Mouse (Mus musculus): ENCODE measurements around the gene Abhd17c.
"Not testable (repeated sequence)": the region's sequence is repeated elsewhere in the genome, so short reads cannot be mapped to it uniquely, and the experiment has no call there.

The Abhd17c gene

DNA sequence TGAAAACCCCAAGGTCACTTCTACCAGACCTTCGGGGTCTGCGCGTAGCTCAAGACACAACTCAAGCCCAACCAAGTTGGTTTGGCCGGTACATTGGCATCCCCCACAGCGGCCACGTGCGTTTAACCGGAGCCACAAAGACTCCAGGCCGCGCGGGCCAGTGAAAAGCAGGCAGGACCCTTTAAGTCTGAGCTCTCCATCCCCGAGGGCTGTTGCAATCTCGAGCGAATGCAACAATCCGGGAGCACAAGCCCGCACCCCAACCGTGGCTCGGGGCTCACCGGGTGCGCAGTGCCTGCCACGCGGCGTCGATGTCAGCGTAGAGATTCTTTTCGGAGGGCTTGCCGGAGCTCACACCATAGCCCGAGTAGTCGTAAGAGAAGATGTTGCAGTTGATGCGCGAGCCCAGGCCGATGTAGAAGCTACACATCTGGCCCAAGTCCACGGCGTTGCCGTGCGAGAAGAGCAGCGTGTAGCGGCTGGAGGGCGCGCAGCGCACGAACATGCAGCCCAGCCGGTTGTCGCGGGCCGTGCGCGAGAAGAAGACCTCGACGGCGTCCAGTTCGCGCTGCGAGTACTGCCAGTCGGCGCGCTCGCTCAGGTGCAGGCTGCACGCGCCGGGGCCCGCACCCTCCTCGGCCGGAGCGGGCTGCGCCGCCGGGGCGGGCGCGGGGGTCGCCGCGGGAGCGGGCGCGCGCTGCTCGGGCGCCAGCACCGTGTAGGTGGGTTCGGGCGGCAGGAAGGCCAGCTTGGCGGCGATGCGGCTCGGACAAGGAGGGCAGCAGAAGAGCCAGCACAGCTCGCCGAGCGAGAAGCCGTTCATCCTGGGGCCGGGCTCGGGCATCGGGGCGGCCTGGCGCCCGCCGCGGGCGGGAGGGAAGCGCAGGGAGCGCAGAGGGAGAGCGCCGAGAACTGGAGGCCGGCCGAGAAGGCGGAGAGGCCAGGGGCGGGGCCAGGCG, at the start of gene Abhd17c:
Gene Abhd17c (minus strand): TSS at position 893 of the 959 bp plus-strand sequence.
- DNase-seq = peak; percentile 38

DNA sequence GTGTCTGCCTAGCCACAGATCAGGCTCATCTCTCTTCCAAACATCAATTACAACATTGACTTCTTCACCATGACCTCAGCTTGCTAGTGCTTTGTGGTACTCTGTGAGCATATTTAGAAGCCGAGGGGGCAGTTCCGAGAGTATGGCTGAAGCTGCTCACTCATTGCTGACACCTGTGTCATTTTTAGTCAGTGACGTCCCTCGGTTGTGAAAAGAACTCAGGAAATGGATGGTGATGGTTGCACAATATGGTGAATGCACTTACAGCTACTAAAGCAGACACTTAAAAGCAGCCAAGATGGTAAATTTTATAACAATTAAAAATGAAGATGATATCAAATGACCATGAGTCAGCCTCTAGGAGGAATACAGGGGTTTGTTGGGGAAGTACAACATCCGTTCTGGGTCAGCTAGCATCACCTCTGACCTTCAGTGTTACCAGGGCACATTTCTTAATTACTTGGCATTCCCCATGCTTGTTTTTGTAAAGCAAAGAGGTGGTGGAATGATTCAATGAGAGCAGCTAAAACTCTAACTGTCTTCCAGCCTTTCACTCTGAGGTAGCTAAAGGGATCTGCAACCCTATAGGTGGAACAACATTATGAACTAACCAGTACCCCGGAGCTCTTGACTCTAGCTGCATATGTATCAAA, 45.6 kb upstream of the Abhd17c start:
- DNase-seq = no peak

DNA sequence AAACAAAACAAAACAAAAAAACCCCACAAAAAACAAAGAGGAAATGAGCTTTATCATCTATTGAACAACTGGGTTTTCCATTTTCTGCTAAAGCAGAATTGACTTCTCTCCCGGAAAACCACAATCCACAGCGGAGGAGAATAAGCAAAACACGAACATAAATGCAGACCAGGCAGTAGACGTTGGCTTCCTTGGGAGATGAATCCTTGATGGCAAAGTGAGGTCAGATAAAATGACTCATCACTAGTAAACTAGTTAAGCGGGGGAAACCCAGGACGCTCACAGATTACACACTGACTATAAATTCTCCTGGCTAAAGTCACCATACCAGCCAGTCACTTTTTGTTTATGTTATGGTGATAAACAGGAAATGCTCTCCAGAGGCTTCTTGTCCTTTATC, 44.5 kb upstream of the Abhd17c start:
- no peak for DNase-seq

DNA sequence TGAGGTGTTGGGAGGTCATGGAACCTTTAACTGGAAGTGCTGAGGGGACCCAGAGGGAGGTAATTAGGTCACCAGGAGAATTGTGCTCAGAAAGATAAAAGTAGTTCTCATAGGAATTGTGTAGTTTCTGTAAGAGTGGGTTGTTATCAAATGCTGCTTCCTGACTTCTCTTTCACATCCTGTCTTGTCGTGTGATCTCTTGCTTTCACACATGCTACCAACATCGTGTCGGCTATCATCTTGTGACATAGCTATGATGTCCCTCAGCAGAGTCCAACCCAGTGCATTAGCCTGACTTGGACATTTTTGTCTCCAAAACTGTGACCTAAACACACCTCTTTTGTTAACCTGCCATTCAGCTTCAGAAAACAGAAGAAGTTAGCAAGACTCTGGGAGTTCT, 40.6 kb upstream of the Abhd17c start:
- DNase-seq = no peak

DNA sequence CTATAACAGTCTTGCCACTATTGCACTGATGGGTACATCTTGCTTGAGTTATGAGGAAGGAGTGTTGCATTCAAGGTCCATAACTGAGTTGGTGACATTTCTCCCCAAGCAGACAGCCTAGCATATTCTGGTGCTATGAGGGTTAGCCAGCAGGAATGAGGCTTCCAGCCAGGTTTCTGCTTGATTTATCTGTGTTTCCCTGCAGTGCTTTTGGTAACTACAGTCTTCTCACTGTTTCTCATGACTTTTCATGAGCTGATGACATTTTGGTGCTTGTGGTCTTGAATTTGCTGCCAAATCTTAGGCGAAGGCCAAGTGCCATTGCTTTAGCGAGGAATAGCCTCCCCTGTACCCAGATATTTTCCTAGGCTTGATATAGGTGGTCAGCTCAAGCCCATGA, 39.8 kb upstream of the Abhd17c start:
- DNase-seq = no peak

DNA sequence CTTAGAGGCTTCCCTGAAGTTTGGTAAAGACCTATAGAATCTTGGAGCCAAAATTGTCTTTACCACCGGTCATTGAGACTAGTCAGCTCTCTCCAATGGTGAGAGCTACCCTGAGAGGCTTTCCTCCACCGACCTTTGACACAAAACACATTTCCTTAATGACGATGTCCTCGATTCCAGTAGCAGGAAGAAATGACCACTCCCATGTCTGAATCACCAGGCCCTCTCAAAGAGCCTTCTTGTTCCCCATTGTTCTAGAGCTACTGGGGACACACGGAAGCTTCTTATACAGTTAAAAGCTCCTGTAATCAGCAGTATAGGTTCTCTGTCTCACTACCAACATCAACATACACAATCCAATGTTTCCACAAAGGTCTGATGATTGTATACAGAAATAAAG, 36.5 kb upstream of the Abhd17c start:
- DNase-seq = no peak

DNA sequence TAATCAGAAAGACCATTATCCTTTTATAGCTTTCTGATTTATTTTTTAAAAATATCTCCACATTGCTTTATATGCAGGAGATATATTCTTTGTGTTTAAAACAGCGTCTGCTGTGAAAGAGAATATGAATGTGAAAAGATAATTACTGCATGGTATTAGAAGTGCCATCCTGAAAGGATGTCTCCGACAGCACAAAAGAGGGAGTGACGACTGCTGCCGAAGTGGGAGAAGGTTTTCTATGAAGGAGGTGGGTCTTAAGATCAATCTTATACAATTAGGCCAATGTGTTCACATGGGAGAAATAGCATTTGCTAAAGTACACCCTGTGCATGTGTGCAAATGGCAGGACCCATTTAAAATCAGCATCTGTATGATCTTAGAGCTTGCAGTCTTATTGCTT, 33.5 kb upstream of the Abhd17c start:
- DNase-seq = no peak

DNA sequence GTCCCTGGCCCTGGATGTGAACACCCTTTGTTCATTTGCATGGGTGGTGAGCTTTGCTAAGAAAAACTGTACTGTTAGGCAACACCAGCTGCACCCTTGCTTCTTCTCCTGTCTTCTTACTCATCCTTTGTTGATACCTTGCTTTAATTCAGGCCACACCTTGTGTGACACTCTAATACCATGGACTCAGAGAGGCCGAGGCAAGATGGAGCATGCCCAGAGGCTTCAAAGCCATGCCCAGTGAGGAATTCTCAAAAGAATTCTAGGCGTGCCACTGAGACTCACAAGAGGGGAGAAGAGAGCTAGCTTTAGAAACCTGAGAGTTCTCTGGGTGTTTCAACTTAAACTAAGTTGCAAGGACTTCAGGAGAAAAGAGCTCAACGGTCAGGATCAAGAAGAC, 33.0 kb upstream of the Abhd17c start:
- no peak for DNase-seq

DNA sequence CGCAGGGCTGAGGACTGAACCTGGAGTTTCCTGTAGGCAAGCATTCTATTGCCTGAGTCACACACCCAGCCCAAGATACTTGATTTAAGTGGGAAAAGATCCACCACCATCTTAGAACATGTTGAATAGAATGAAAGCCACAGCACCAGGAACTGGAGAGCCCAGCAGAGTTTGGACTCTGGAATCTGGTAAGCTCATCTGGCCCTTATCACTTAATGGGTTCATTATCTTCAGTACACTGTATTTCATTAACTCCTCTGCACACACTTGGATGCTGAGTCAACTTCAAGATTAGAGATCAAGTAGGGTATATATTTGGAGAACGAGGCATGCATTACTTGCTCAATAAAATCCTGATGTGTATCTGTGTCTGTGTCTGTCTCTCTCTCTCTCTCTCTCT, 27.1 kb upstream of the Abhd17c start:
- not testable (repeated sequence) for DNase-seq

DNA sequence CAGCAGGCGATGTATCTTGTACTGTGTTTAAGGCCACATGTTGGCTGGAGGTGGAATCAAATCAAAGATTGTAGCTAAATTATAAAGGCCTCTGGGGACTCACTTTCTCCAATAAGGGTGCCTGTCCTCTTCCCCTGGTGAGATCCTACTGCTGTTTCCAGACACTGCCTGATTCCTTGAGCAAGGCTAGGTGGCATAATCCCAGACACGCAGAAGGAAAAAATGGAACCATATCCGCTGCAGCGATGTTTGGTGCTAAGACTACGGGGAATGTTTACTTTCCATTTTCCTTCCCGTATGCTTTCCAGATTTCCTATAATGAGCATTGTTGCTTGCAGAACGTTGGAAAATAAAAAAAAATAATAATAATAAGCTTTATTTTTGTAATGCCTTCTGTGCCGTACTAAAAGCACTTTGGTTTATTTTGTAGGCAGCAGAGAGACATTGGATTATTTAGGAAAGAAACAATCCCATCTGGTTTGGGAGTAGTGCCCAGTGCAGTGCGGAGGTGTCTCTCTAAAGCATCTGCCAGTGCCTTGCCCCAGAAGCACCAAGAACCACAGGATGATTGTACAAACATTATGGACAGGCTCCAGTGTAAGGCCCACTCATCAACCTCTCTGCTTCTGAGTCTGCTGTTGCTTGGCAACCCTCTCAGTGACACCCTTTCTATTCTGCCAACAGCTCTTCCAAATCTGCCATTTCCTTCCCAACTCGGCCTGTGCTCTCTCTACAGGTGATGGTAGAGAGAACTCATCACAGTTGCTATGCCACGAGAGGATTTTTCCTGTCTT, 23.2 kb upstream of the Abhd17c start:
- no peak for DNase-seq

DNA sequence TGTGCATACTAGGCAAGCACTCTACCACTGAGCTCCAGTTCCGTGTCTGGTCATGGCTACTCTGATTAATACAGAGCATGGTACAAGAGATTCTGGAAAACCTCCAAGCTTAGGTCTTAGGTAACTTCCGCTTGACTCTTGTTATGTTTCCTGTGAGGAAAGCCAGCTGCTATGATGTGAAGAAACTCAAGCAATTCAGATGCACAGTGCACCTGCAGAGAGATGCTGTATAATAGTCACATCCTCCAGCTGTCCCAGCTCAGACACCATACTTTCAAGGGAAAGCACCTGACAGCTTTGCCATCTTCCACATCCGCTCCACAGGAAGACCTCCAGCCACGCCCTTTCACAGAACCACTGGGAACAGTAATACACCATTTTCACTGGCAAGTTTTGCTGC, 21.7 kb upstream of the Abhd17c start:
- DNase-seq = no peak

DNA sequence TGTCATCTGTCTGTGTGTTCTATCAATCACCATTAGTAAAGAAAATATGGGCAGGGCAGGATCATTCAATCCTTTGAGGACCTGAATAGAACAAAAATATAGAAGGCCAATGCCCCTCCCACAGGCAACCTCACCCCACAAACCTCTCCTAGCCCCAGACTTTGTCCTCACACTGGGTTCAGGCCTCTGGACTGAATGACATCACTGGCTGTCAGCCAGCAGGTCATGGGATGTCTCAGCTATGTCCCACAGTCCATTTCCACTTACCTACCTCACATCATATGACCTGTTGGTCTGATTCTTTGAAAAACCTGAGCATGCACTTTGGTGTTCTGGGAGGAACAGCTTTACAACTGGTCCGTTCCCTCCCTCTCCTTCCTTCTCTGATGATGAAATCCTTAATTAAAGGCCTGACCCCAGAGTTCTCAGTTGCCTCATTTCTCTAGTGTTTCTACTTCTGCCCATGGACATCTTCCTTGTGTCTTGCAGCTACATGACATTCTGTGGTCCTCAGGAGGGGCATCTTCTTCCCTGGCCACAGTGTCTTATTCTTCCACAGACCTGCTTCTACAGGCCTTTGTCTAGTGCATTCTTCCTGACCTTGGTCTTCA, 19.6 kb upstream of the Abhd17c start:
- DNase-seq = no peak

DNA sequence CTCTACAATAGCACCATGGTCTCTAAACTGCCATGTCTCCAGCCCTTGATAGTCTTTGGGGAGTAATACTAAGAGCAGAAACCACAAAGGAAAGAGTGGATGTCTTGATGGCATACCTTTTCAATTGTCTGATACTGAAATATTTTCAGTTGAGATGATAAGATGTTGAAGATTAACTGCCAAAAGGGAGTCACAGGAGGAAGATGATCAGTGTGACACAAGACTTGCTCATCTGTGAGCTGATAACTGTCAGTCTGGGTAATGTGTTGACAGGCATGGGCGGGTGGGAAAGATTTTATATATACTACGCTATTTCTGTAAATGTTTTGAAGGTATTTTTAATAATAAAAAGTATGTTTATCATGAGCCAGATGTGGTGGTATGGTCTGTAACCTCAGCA, 16.7 kb upstream of the Abhd17c start:
- DNase-seq = no peak

DNA sequence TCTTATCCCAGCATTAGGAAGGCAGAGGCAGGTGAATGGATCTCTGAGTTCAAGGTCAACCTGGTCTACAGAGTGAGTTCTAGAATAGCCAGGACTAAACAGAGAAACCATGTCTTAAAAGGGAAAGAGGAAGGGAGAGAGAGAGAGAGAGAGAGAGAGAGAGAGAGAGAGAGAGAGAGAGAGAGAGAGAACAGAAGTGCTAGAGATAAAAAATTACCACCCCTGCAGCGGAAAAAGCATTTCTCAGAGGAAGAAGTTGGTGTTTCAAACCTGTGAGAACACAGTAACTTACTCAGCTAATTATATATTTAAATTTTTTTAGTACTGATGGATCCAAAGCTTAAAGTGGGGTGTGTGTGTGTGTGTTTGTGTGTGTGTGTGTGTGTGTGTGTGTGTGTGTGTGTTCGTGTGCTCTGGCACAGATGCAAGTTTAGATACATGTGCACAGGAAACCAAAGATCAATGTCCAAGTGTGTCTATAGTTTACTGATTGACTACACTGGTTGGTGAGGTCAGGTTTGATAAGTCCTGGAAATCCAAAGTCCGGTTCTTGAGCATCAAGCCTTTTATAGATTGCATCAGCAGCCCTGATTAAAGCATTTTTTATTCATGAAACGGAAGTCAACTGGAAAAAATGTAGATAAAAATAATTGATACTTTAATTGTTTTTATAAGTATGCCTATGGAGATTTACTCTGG, 15.2 kb upstream of the Abhd17c start:
- no peak for DNase-seq

DNA sequence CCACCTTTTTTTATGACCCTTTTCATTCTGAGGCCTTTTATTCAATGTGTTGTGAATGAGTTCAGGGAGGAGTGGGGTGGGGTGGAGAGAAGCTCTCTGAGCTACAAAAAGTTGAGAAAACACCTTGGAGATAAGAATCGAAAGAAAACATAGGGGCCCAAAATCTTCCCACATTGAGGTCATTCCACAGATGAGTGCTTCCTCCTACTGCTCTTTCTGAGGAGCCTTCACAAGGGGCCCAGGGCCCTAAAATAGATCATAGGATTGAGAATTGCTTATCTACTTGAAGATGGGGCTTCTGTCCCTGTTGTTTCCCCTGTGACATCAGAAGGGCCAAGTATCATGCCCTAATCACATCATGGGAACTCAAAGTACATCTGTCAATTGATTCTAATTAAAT, 14.3 kb upstream of the Abhd17c start:
- no peak for DNase-seq

DNA sequence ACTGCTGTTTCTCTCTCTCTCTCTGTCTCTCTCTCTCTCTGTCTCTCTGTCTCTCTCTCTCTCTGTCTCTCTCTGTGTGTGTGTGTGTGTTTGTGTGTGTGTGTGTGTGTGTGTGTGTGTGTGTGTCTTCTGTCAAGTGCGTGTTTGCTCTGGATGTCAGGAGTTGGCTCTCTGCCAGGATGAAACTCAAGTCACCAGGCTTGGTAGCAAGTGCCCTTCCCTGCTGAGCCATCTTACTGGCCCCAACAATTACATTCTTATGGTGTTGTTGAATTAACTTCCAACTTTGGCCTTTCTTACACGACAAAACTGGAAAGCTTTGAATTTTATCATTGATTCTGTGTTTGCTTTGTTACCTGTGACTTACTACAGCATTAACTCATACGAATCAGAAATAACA, 13.6 kb upstream of the Abhd17c start:
- DNase-seq = no peak

DNA sequence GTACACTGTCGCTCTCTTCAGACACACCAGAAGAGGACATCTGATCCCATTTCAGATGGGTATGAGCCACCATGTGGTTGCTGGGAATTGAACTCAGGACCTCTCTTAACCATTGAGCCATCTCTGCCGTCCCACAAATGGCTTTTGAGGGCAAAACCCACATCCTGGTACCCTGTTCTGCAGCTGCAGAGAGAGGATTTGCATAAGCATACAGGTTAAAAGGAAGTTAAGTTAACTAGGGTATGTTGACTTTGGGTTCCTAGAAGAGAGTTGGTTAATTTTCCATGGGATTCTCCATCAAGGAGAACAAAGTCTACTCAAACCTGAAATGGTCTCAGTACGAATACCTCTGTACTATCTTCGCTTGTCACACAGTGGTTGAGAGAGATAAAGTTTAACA, 13.2 kb upstream of the Abhd17c start:
- DNase-seq = no peak

DNA sequence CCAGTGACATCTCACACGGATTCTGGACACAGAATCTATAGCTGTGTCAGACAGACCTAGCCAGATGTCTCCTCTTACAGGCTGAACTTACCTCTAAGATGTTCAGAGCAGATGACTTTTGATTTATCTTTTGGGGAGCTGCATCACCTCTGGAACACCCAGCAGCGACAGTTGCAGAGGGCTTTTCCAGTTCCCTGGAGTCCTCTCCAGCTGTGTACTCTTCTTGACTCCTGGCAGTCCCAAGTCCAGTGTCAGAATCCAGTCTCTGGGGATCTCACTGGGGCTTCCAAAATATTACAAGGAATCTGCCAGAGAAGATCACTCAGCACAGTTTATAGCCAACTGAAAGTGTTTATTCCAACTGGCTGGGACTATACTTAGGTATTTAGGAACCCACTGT, 12.7 kb upstream of the Abhd17c start:
- no peak for DNase-seq

DNA sequence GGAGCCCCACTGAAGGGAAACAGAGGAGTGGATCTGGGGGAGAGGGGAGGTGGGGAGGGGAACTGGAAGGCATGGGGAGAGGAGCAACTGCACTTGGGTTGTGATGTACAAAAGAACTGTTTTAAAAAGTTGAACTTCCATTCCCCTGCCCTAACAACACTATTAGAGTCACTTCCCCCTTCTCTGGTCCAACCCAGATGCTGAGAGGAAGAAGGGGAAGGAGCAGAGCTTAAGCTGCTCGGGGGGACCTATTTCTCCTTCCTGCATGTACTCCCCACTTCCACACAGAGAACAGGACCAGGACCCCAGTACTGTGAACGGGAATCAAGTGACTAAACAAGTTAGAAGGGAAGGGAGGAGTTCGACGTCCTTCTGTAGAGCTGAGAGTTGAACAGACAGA, 11.9 kb upstream of the Abhd17c start:
- no peak for DNase-seq

DNA sequence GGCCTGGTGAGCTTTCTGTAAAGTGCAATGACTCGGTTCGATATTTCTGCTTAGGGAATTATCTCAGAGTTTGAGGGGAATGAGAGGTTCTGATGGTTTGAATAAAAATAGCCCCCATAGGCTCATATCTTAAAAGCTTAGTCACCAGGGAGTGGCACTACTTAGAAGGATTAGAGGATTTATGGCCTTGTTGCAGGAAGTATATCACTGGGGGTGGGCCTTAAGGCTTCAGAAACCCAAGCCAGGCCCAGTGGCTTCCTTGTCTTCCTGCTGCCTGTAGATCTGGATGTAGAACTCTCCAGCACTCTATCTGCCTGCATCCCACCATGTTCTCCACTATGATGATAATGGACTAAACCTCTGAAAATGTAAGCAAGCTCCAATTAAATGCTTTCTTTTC, 7.7 kb upstream of the Abhd17c start:
- DNase-seq = no peak

DNA sequence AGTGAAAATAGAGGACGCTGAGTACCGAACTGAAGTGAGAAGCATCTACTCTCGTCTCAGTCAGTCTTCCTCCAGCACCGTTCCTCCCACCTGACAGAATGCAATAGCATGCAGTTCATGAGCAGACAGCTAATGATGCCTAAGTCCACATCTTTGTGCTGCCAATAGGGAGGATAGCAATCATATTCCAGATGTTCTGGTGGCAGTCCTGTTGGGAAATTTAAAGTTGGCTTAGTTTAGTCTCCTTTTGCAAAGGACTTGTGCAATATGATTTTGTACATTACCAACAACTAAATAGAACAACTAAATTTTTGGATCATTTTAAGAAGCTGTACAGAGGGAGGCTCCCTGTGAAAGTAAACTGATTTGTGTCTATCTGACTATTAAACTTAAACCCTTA, 2.1 kb upstream of the Abhd17c start:
- DNase-seq = no peak

DNA sequence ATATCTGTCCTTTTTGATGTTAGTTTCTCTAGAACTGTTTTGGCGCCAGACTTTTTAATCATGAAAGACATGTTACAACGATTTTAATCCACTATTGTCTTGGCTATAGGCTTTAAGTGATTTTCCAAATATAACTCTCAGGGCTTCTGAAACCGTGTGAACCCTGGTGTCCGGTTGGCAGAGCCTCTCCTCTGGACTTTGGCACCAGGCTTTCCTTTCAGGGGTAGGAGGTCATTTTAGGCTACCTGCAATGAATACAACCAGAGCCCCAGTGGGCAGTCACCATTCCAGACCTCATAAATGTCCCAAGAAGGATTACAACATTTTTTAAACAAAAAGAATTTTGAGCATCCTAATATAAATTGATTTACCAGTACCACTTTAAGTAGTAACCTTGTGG, 1.1 kb upstream of the Abhd17c start:
- no peak for DNase-seq

DNA sequence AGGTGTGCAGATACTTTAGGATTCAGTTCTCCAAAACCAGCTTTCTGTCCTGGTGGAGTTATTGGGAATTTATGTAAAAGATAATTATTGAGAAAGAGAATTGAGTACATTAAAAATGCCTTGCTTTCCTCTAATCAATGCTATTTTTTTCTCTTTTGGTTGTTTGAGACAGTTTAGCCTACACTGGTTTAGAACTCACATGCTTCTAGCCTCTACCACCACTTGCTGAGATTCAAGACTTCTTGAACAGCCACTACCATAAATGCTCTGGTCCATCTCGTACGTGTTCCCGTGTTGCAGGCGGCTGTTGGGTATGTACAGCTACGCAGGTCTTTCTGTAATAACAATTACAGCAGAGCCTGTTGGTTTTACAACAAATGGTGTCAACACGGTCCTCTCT, 681 bp upstream of the Abhd17c start:
- peak; percentile 15 for DNase-seq
